Mouse (Mus musculus): ENCODE data around the gene Mapt.
"Not testable (repeated sequence)": the region's sequence is repeated elsewhere in the genome, so short reads cannot be mapped to it uniquely, and the experiment has no call there.

Mapt gene

DNA sequence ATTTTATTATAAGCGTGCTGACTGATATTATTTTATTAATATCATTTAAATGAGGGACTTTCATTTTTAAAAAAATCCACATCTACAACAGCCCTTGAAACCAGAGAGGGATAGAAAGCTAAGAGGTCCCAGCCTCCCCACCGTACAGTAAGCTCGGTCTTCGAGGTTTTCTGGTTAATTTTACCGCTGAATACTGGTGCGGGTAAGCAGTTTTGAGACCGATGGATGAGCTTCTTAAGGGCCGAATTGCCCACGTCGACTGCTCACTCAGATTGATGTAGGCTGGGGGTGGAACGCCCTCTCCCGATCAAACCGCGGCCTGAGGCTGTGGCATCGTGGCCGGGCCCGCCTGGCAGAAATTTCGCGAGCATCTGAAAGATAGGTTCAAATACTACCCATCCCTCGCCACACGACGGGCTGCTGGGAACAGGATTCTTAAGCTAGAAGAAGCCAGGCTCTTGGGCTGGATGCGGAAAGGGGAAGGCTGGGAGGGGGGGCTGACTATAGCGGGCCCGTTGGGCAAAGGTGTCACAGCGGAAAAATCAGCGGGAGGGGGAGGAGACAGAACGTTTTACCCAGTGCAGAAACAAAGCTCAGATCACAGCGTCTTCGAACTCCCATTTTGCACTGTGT lies 2.5 kb downstream of the Mapt start:
- no peak for DNase-seq (ENCODE audit: low read depth, low spot score)

GRCm38 (mm10) chr11:104234680-104235079 lies 3.5 kb downstream of the Mapt start:
- DNase-seq (ENCODE audit: low read depth, low spot score): no peak

GRCm38 (mm10) chr11:104235881-104236280 lies 4.7 kb downstream of the Mapt start:
- no peak for DNase-seq (ENCODE audit: low read depth, low spot score)

DNA sequence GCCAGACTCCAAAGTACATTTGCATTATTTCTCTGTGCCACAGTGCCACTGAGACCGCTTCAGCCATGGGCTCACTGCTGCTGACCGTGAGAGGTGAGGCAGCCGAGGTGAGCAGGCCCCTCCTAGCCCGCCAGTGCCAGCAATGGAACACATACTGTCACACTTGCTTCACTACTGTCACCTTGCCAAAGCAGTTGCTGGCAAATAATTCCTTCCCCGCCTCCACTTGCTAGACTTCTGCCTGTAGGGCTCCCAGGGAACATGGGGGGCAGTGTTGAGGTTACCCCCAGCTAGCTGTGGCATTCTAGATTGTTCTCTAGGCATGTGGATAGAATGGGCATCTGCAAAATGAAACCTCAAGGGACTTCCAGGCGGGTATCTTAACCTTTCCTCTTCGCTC lies 6.0 kb downstream of the Mapt start:
- no peak for DNase-seq (ENCODE audit: low read depth, low spot score)

- DNase-seq (ENCODE audit: low read depth, low spot score): no peak
Observed at GRCm38 (mm10) chr11:104237958-104238747, 7.0 kb downstream of the Mapt start.

GRCm38 (mm10) chr11:104245478-104245877 lies 14.3 kb downstream of the Mapt start:
- DNase-seq (ENCODE audit: low read depth, low spot score): not testable (repeated sequence)

DNA sequence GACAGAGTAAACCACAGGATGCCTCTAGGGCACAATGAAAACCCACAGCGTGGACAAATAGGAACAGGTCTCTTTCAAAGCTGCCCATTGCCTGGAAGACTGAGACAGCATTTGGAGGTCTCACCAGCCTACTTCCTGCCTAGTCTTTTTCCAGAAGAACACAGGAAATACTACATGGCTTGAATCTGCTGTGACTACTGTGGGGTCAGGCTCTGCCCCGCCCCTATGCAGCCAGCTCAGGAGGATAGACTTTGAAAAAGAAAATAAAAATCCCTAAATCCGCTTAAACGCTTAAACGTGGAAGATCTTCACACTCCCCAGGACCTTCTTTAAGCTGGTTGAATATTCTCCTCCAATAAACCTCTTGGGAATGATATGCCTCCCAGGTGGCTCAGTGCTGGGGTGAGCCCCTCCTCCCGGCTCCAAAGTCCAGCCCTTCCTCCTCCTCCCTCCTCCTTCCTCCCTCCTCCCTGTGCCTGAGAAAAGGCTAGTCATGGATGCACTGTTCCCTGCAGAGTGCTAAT lies 15.0 kb downstream of the Mapt start:
- no peak for DNase-seq (ENCODE audit: low read depth, low spot score)

DNA sequence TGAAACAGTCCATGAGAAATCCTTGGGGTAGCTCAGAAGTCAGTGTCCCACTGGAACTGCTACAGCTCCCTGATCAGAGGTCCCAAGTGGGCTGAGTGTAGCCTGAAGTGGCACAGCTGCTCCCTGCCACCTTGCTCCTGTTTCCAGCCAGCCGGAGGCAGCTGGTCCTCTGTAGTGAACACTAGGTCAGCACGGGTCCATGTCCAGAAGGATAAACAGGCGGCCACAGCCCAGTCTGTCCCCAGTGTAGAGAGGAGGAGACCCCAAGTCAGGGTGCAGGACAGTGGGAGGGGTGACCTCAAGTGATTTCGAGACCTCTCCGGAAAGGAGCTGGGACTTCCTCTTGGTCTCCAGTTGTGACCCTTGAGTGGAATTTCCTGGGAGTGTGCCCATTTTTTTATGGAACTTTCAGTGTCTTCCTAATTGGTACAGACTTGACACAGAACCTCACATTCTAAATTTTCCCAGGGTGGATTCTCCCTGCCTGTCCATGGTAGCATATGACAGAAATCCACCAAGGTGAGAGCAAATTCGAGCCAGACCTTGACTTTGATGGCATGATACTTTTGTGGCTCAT lies 16.0 kb downstream of the Mapt start:
- DNase-seq (ENCODE audit: low read depth, low spot score): no peak

GRCm38 (mm10) chr11:104249420-104249819 lies 18.2 kb downstream of the Mapt start:
- no peak for DNase-seq (ENCODE audit: low read depth, low spot score)

DNA sequence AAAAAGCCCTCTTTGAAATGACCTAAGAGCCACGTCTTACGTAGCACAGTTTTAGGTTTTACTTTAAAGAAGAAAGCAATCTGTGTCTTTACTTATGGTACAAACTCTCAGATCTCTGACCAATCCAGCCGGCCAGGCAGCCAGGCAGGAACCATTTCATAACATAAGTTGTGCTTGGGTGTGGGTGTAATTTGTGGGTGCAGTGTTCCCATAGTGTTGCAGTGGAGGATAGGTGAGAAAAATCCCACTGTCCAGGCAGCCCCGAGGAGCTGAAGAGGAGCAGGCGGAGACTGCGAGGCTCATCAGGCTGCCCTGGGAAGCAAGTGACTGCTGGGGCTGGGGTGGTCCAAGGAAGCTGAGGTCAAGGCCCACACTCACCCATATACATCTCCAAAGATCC lies 19.9 kb downstream of the Mapt start:
- no peak for DNase-seq (ENCODE audit: low read depth, low spot score)

DNA sequence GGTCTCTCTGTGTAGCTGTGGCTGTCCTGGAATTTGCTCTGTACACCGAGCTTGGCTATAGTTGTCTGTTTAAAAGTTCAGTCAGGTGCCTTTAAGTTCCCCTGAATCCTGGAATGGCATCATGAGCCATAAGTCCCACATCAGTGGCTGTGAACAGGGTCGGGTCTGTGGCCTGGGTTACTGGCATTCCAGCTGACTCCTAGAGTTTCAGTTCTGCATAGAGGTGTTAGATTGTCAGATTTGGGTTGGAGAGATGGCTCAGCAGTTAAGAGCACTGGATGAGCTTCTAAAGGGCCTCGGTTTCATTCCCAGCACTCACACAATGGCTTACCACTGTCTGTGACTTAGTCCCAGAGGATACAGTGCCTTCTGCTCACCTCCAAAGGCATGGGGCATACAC lies 20.9 kb downstream of the Mapt start:
- DNase-seq (ENCODE audit: low read depth, low spot score): no peak

DNA sequence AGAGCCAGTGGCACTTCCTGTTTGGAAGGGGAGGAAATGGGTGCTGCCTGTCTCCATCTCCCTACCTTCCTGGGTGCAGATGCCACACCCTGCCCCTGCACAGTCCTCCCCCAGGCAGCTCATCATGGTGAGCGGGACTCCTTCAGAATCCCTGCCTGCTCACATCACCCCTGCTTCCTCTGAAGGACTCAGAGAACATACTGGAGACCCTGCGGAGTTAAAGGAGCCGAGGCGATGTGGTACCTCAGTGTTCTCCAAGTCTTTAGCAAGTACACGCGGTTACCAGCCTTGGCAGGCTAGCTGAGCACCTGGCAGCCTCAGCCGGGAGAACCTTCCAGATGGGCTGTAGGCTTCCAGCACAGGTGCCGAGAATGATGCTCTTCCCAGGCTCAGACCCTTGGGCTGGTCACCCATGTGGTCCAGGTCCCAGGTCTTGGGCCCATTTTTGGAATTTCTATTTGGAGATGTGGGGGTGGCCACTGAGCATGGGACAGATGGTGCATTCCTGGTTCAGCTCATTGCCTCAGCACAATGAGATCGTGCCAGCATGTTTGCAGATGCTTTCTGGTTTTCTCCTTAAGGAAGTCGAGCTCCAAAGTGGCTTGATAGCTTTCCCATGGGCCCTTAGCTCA lies 23.3 kb downstream of the Mapt start:
- no peak for DNase-seq (ENCODE audit: low read depth, low spot score)

DNA sequence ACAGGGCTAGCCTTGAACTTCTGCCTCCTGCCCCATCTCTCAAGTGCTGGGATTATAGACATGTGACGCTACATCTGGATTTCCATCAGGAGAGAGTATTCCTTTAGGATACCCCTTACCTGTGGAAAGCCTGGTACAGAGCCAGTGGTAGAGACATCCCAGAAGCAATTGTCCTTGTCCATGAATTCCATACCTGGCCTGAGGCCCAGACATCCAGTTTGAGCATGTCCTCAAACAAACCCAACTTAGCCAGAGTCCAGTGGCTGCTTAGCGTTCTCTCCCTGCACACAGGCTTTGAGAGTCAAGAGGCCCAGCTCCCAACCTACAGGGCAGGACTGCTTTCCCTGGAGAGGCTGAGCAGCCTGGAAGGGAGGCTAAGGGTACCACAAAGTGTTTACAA lies 25.0 kb downstream of the Mapt start:
- DNase-seq (ENCODE audit: low read depth, low spot score): no peak

DNA sequence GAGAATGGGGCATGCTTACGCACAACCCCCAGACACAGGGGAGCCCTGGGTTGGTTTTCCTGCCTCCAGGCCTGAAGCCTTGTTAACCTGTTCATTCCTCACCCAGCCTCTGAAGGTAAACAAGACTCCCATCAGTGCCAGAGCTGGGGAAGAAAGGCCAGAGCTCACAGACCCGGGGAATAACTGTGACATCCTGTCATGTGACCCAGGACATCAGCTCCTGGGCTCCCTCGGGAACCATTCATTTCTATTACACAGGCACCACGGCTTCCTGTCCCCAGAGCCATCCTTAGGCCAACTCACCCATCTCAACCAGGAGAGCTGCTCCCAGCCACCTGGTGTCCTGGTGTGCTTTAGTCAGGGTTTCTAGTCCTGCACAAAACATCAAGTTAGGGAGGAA lies 27.8 kb downstream of the Mapt start:
- DNase-seq (ENCODE audit: low read depth, low spot score): peak; percentile 44

DNA sequence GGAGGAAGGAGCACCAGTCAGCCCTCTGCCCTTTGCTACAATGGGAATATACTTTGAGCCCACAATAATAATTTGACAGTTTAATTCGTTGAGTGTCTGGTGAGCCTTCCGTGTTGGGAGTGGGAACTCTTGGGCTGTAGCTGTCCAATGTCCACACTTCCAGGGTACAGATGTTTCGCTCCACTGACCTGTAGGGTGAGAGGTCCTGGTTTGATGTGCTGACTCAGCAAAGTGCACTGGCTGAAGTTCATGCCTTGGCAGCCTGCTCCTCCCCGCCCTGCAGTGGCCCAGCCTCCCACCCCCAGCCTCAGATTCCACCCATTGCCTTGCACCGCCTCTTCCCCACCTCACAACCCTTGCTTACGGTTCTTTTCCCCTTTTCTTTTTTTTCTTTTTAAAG lies 33.5 kb downstream of the Mapt start:
- DNase-seq (ENCODE audit: low read depth, low spot score): no peak

DNA sequence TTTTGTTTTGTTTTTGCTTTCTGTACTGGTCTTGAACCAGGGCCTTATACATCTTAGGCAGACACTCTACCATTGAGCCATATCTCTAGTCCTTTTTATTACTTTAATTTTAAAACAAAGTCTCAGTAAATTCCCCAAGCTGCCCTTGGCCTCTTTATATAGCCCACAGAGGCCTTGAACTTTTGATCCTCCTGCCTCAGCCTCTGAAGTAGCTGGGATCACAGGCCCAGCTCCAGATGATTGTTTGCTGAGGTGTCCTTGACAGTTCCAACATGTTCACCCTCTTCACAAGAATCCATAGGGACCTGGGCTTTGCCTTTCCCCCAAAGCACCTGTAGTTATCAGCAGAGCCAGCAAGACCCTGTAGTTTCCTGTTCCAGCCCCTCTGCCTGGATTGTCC lies 34.5 kb downstream of the Mapt start:
- no peak for DNase-seq (ENCODE audit: low read depth, low spot score)

DNA sequence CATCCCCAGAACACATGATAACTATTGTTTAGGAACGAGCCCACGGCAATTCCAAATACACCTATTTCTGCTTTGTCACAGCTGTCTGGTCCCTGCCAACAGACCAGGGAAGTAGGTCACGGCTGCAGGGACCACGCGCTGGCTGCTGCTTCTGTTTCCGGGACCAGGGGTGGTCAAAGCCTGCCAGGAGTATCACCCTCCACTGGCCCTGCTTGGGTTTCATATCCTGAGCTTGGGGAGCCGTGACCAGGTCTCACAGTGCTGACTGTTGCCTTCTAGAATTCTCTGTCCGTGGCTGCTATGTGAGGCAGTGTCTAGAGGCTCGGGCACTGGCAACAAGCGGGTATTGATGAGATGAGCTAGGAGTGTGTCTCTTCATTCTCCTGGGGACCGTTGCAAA lies 36.2 kb downstream of the Mapt start:
- no peak for DNase-seq (ENCODE audit: low read depth, low spot score)

DNA sequence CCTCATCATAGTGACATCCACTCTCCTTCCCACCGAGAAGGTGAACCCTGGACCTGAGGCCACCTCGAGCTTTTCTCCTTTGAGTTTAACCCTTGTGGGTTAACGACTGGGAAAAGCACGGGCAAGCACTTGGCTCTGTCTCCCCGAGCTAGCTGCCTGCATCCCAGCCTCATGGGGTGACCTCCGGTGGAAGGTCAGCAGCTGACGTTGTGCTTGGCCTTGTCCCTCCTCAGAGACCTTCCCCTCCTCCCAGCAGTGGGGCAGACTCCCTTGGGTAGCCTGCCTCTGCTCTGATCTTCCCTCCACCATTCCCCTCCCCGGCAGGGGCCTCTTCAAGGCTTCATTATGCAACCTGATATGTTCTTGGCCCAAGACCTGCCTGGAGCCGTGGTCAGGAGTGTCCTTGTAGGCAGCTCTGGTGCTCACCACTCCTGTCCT lies 38.2 kb downstream of the Mapt start:
- no peak for DNase-seq (ENCODE audit: low read depth, low spot score)

GRCm38 (mm10) chr11:104270452-104270851 lies 39.3 kb downstream of the Mapt start:
- no peak for DNase-seq (ENCODE audit: low read depth, low spot score)

GRCm38 (mm10) chr11:104270876-104271275 lies 39.7 kb downstream of the Mapt start:
- DNase-seq (ENCODE audit: low read depth, low spot score): no peak

GRCm38 (mm10) chr11:104271876-104272275 lies 40.7 kb downstream of the Mapt start:
- no peak for DNase-seq (ENCODE audit: low read depth, low spot score)

DNA sequence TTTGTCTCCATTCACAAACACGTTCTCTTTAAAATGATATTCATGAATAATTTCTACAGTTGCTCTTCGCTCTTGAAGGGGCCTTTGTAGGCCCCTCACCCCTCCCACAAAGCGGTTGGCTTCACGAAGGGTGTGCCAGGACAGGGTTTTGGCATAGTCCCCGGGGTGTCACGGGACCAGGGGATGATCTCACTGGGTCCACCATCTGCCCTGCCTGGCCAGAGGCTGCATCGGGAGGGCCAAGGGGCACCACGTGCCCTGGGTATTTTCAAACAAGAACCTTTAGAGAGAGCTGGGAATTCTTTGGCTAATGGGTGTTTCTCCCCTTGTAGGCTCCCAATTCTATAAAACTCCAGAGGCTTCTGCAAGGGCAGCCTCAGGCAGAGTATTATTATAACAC lies 41.2 kb downstream of the Mapt start:
- DNase-seq (ENCODE audit: low read depth, low spot score): no peak
